Mouse (Mus musculus) cortical plate, adult 2 months (tissue): ENCODE results near the gene Slc25a30.

ENCODE experiments used
- CTCF ChIP-seq: fragments of 200-500 bp; IDR thresholded peaks from 2 replicates; pipeline ENCODE4 v1.5.1; 2011; ENCODE audit warnings: mild to moderate bottlenecking, control low read depth, low read length; ENCODE audit not compliant: insufficient read depth; ENCODE audit errors: extremely low read depth
- POLR2A ChIP-seq: fragments of 200-500 bp; IDR thresholded peaks from 2 replicates; pipeline ENCODE4 v1.6.1; 2011; ENCODE audit warnings: mild to moderate bottlenecking, low read length, control low read depth; ENCODE audit not compliant: insufficient read depth; ENCODE audit errors: extremely low read depth

- TF ChIP-seq CTCF (no peak), POLR2A (no peak)
Measured at GRCm38 (mm10) chr14:75794726-75795125, 7.9 kb upstream of the Slc25a30 start.
